Mouse (Mus musculus): ENCODE data around the gene Sod1.

- no peak for TF ChIP-seq GATA1 (IDR thresholded peaks at IDR 0.05; ENCODE audit: borderline replicate concordance, low read length)
- TF ChIP-seq FLI1 (IDR thresholded peaks at IDR 0.05; ENCODE audit: low read length), result no peak
Measured at GRCm38 (mm10) chr16:90211767-90212166, 8.8 kb upstream of the Sod1 start.

Measured in megakaryocyte, embryonic 14.5 days (primary cell).